Mouse (Mus musculus): ENCODE measurements at regions not wholly inside any gene's neighbourhood (a gene's known extent, or its start where the extent isn't known, plus 50 kb on each side); places are given as distances from the start of the nearest gene placed in this dataset.

DNA sequence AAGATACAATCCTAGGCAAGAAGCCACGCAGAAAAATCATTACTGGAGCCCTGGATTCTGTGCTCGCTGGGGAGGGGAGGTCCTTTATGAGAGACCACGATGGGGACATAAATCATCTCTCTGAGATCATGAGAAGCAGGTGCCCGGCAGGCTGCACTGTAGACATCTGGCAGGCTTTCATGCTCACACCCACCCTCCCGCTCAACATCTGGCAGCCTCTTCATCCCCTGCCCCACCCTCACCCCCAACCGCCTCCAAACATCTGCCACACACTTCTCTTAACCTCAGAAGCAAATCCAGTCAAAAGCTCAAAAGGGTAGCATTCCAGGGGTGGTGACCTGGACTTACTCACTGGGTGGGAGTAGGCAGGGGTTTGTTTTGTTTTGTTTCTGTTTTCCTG is 279.5 kb upstream of the Atp11b start:
- no peak overlapping the region for H3K27ac ChIP-seq (ENCODE audit: low read length)
- H3K27me3 ChIP-seq (replicated peaks; ENCODE audit: control insufficient read depth, insufficient read depth, low read length) = no peaks in the 10 kb centered on the region
- 39% methylated on average over 6 of the region's 6 CpGs for WGBS
- H3K4me3 ChIP-seq (ENCODE audit: low read length) = no peak overlapping the region
- no peaks in the 10 kb centered on the region for H3K36me3 ChIP-seq (ENCODE audit: control insufficient read depth, insufficient read depth, low read length)
- no peak for ATAC-seq
- H3K9ac ChIP-seq (ENCODE audit: low read depth, low read length) = no peak overlapping the region
- no peaks in the 10 kb centered on the region for H3K4me1 ChIP-seq (ENCODE audit: control insufficient read depth, insufficient read depth, low read length)
- no peaks in the 10 kb centered on the region for H3K9me3 ChIP-seq (ENCODE audit: control insufficient read depth, low read length)
- H3K4me2 ChIP-seq (ENCODE audit: low read depth, low read length) = no peak overlapping the region

DNA sequence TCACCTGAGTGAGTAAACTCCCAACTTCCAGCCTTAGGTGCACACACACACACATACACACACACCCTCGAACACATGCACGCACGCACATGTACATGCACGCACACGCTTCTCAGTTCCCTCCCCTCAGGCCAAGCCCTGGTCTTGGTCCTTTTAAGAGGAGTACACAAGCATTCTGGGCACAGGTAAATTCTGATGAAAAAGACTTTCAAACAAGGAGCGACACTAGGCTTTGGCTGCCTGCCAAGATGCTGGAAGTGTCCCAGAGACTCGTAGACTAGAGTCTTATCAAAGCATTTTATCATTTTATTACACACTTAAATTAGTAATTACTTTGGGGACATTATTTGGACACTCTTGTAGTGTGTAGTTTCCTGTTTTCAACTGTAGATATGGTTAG is 278.6 kb upstream of the Atp11b start:
- no peaks in the 10 kb centered on the region for H3K27me3 ChIP-seq (replicated peaks; ENCODE audit: control insufficient read depth, insufficient read depth, low read length)
- ATAC-seq = peak; percentile 65
- H3K27ac ChIP-seq (ENCODE audit: low read length) = no peak overlapping the region
- H3K9me3 ChIP-seq (ENCODE audit: control insufficient read depth, low read length) = no peaks in the 10 kb centered on the region
- 65% methylated on average over 7 of the region's 7 CpGs for WGBS
- no peak overlapping the region for H3K9ac ChIP-seq (ENCODE audit: low read depth, low read length)
- no peaks in the 10 kb centered on the region for H3K4me1 ChIP-seq (ENCODE audit: control insufficient read depth, insufficient read depth, low read length)
- H3K4me2 ChIP-seq (ENCODE audit: low read depth, low read length) = no peak overlapping the region
- H3K36me3 ChIP-seq (ENCODE audit: control insufficient read depth, insufficient read depth, low read length) = no peaks in the 10 kb centered on the region
- H3K4me3 ChIP-seq (ENCODE audit: low read length) = no peak overlapping the region

DNA sequence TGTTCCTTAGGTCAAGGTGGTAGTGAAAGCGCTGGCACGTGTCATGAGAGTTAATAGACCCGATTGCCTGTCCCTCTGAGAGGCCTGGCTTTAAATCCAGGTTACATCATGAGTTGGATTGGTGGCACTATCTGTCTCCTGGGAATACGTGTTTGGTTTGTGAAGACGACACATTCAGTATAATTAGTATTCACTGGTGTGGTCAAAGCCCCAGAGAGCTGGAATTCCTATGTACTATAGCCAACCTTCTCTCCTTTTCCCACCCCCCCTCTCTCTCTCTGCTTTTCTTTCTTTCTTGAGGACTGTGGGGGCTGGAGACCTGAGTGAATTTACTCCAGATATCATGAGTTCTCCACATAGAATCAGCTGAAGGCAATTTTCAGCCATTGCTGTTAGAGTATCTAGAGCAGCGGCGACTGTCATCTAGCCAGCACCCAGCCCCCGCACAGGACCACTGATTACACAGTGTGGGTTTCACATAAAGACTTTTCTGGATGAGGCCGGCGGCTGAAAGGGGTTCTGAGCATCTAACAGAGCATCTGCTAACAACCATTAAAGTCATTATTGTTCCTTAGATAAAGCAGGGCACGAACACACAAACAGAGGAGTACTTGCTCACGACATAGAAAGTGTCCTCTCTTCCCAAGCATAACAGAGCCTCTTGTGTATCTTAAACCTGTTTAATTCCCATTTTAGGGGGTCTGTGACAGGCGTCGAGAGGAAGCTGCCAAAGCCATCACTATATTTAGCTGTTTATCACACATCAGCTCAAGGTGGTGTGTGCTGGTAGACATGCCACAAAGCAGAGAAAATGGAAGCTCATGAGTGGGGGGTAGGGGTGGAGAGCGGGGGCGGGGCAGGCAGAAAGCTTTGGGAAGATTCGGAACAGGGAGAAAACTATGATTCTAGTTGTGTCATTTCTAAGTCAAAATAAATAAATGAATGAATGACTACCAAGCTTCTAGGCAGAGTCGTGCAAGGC is 272.9 kb upstream of the Atp11b start:
- Histone ChIP-seq H3K4me3 (ENCODE audit: low read length) (no peak overlapping the region), H3K9ac (ENCODE audit: low read depth, low read length) (no peak overlapping the region), H3K9me3 (ENCODE audit: control insufficient read depth, low read length) (no peaks in the 10 kb centered on the region), H3K4me2 (ENCODE audit: low read depth, low read length) (no peak overlapping the region), H3K4me1 (ENCODE audit: control insufficient read depth, insufficient read depth, low read length) (no peaks in the 10 kb centered on the region), H3K36me3 (ENCODE audit: control insufficient read depth, insufficient read depth, low read length) (no peaks in the 10 kb centered on the region), H3K27ac (ENCODE audit: low read length) (no peak overlapping the region), H3K27me3 (replicated peaks; ENCODE audit: control insufficient read depth, insufficient read depth, low read length) (peaks cover 8% of the 10 kb centered on the region; the same call in 1 of the 2 replicates)
- 63% methylated on average over 18 of the region's 18 CpGs for WGBS
- ATAC-seq = no peak

DNA sequence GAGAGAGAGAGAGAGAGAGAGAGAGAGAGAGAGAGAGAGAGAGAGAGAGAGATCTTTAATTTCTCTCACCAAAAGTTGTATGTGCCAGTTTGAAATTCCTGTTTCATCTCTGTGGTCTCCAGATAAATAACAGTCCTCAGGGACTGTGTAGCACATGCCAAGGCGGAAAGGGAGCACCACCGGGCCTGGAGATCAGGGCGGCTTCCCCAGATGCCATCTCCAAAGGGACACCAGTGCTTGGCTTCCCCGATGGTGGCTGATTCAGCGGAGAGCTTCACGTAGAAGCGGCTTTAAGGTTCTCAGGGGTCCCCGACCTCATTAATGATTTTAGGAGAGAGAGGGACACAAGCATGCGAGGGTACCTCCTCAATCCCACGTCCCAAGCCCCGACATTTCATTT is 272.1 kb upstream of the Atp11b start:
- no peak for ATAC-seq
- Histone ChIP-seq H3K9ac (ENCODE audit: low read depth, low read length) (no peak overlapping the region), H3K4me1 (ENCODE audit: control insufficient read depth, insufficient read depth, low read length) (no peaks in the 10 kb centered on the region), H3K4me3 (ENCODE audit: low read length) (no peak overlapping the region), H3K9me3 (ENCODE audit: control insufficient read depth, low read length) (no peaks in the 10 kb centered on the region), H3K4me2 (ENCODE audit: low read depth, low read length) (no peak overlapping the region), H3K36me3 (ENCODE audit: control insufficient read depth, insufficient read depth, low read length) (no peaks in the 10 kb centered on the region), H3K27ac (ENCODE audit: low read length) (no peak overlapping the region), H3K27me3 (replicated peaks; ENCODE audit: control insufficient read depth, insufficient read depth, low read length) (peaks cover 8% of the 10 kb centered on the region; the same call in 1 of the 2 replicates)
- 45% methylated on average over 11 of the region's 11 CpGs for WGBS

DNA sequence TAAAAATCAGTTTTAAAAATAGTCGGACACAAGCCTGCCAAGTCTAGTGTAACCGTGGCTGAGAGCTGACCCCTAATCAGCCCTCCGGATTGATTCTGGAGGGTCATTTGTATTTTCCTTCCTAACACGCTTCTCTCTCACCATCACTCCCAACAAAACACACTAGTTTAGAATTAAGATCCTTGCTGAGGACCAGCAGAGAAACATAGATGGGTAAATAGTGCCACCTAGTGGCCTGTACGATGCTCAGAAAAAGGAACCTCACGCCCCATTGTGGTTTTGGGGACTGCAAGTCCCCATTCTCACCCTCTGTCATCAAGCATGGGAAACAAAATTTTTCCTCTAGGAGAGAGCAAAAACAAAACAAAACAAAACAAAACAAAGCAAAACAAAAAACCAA is 271.6 kb upstream of the Atp11b start:
- Histone ChIP-seq H3K9me3 (ENCODE audit: control insufficient read depth, low read length) (no peaks in the 10 kb centered on the region), H3K9ac (ENCODE audit: low read depth, low read length) (no peak overlapping the region), H3K36me3 (ENCODE audit: control insufficient read depth, insufficient read depth, low read length) (no peaks in the 10 kb centered on the region), H3K27me3 (replicated peaks; ENCODE audit: control insufficient read depth, insufficient read depth, low read length) (peaks cover 8% of the 10 kb centered on the region; the same call in 1 of the 2 replicates), H3K4me2 (ENCODE audit: low read depth, low read length) (no peak overlapping the region), H3K27ac (ENCODE audit: low read length) (no peak overlapping the region), H3K4me1 (ENCODE audit: control insufficient read depth, insufficient read depth, low read length) (no peaks in the 10 kb centered on the region), H3K4me3 (ENCODE audit: low read length) (no peak overlapping the region)
- no peak for ATAC-seq
- WGBS = 9% methylated on average over 6 of the region's 6 CpGs

DNA sequence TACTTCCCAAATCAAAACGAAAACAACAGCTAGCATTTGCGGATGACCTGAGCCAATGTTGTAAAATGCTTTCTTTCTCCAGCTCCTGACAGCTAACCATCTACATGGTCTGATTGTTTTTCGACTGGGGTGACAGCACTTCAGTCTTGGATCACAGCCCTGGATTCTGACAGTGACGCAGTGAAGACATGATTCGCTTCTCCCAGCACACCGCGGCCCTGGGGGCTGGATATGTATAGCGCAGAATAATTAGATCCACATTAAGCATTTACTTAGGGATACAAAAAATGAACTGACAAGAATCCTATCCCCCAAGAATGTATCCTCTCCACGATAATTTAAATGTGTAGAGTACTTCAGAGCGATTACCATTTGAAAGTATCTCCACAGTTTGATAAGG is 271.1 kb upstream of the Atp11b start:
- no peak for ATAC-seq
- no peak overlapping the region for H3K4me3 ChIP-seq (ENCODE audit: low read length)
- 71% methylated on average over 10 of the region's 10 CpGs for WGBS

DNA sequence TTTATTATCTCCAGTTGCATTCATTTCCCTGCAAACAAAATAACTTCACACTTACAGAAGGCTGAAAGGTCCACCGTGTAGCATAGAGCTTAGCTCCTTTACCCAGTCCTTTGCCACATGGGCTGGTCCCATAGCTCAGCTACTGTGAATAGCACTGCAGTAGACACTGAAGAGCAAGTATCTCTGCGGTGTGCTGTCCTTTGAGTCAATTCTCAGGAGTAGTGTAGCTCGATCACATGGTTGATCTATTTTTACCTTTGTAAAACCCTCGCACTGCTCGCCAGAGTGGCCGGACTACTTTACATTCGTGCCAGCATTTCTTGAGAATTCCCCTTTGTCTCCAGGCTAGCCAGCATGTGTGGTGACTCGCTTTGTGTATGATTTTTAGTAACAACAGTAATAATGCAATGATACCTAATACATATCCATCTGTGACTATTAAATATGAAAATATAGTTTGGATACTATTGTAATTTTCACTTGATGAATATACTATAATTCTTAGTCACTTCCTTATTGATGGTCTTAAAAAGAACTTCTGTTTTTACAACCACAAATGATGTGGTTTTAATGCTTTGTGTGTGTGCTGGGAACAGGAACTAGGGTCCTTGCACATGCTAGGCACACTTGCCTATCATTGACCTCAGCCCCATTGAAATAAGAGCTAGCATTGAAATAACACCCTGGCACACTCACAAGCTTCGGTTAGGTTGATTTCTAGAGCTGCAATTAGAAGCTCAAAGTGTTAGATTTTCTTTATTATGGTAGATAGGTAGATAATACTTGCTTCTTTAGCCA is 257.7 kb upstream of the Atp11b start:
- H3K27ac ChIP-seq (ENCODE audit: low read length) = no peak overlapping the region
- H3K27me3 ChIP-seq (replicated peaks; ENCODE audit: control insufficient read depth, insufficient read depth, low read length) = no peaks in the 10 kb centered on the region
- H3K4me3 ChIP-seq (ENCODE audit: low read length) = no peak overlapping the region
- no peaks in the 10 kb centered on the region for H3K4me1 ChIP-seq (ENCODE audit: control insufficient read depth, insufficient read depth, low read length)
- no peak overlapping the region for H3K4me2 ChIP-seq (ENCODE audit: low read depth, low read length)
- H3K9ac ChIP-seq (ENCODE audit: low read depth, low read length) = no peak overlapping the region
- no peaks in the 10 kb centered on the region for H3K9me3 ChIP-seq (ENCODE audit: control insufficient read depth, low read length)
- WGBS = 80% methylated on average over 9 of the region's 9 CpGs
- H3K36me3 ChIP-seq (ENCODE audit: control insufficient read depth, insufficient read depth, low read length) = no peaks in the 10 kb centered on the region
- no peak for ATAC-seq

More for the DNA sequence above, 271.1 kb upstream of the Atp11b start:
- Histone ChIP-seq H3K27me3 (replicated peaks; ENCODE audit: control insufficient read depth, insufficient read depth, low read length) (peaks cover 8% of the 10 kb centered on the region; the same call in 1 of the 2 replicates), H3K36me3 (ENCODE audit: control insufficient read depth, insufficient read depth, low read length) (no peaks in the 10 kb centered on the region), H3K4me2 (ENCODE audit: low read depth, low read length) (no peak overlapping the region), H3K9ac (ENCODE audit: low read depth, low read length) (no peak overlapping the region), H3K9me3 (ENCODE audit: control insufficient read depth, low read length) (no peaks in the 10 kb centered on the region), H3K4me1 (ENCODE audit: control insufficient read depth, insufficient read depth, low read length) (no peaks in the 10 kb centered on the region), H3K27ac (ENCODE audit: low read length) (no peak overlapping the region)

DNA sequence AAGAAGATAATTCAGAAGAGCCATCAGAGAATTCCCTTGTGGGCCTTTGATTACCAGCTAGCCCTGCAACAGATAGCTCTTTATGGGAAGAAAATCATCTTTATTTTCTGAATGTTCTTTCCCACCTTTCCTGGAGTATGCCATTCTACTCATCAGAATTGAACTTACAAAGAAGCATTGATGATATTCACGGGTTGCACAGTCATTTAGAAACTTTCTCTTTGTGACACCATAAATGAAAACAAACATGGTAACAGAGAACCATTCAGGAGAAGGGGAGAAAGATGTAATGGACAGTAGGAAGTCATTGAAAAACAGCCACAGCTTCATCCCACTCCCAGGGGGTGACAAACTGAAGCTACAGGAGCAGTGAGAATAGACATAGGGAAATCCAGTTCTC is 243.6 kb upstream of the Atp11b start:
- ATAC-seq = no peak
- H3K36me3 ChIP-seq (ENCODE audit: control insufficient read depth, insufficient read depth, low read length) = no peaks in the 10 kb centered on the region

DNA sequence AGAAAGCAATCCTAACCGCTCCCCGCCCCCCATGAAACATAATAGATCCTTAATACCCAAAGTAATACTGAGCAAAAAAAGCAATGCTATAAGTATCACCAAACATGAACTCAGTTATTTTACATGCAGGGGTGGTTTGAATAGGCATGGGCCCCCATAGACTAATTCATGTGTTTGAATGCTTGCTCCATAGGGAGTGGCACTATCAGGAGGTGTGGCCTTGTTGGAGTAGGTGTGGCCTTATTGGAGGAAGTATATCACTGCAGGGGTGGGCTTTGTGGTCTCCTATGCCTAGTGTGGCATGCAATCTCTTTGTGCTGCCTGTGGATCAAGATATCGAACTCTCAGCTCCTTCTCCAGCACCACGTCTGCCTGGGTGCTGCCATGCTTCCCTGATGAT is 237.4 kb upstream of the Atp11b start:
- H3K9ac ChIP-seq (ENCODE audit: low read depth, low read length) = no peak overlapping the region
- H3K4me1 ChIP-seq (ENCODE audit: control insufficient read depth, insufficient read depth, low read length) = no peaks in the 10 kb centered on the region
- H3K4me2 ChIP-seq (ENCODE audit: low read depth, low read length) = no peak overlapping the region
- no peak overlapping the region for H3K27ac ChIP-seq (ENCODE audit: low read length)
- H3K36me3 ChIP-seq (ENCODE audit: control insufficient read depth, insufficient read depth, low read length) = no peaks in the 10 kb centered on the region
- ATAC-seq = no peak
- no peaks in the 10 kb centered on the region for H3K27me3 ChIP-seq (replicated peaks; ENCODE audit: control insufficient read depth, insufficient read depth, low read length)
- H3K9me3 ChIP-seq (ENCODE audit: control insufficient read depth, low read length) = no peaks in the 10 kb centered on the region
- 87% methylated on average over 4 of the region's 4 CpGs for WGBS
- H3K4me3 ChIP-seq (ENCODE audit: low read length) = no peak overlapping the region

More for the DNA sequence above, 243.6 kb upstream of the Atp11b start:
- no peak overlapping the region for H3K9ac ChIP-seq (ENCODE audit: low read depth, low read length)
- no peak overlapping the region for H3K4me3 ChIP-seq (ENCODE audit: low read length)
- H3K4me2 ChIP-seq (ENCODE audit: low read depth, low read length) = no peak overlapping the region
- no peaks in the 10 kb centered on the region for H3K4me1 ChIP-seq (ENCODE audit: control insufficient read depth, insufficient read depth, low read length)
- no peaks in the 10 kb centered on the region for H3K27me3 ChIP-seq (replicated peaks; ENCODE audit: control insufficient read depth, insufficient read depth, low read length)
- 73% methylated on average over 1 of the region's 1 CpGs for WGBS
- H3K9me3 ChIP-seq (ENCODE audit: control insufficient read depth, low read length) = no peaks in the 10 kb centered on the region
- no peak overlapping the region for H3K27ac ChIP-seq (ENCODE audit: low read length)
